Mouse (Mus musculus): ENCODE data around the gene Bmt2. TPM values are rescaled to one million over a fixed set of nuclear protein-coding genes. Genes with fewer than 3 reads are reported as not detected.

Gene Bmt2
- polyA plus RNA-seq, 1 experiment from 2014 or later = 23.7 TPM

DNA sequence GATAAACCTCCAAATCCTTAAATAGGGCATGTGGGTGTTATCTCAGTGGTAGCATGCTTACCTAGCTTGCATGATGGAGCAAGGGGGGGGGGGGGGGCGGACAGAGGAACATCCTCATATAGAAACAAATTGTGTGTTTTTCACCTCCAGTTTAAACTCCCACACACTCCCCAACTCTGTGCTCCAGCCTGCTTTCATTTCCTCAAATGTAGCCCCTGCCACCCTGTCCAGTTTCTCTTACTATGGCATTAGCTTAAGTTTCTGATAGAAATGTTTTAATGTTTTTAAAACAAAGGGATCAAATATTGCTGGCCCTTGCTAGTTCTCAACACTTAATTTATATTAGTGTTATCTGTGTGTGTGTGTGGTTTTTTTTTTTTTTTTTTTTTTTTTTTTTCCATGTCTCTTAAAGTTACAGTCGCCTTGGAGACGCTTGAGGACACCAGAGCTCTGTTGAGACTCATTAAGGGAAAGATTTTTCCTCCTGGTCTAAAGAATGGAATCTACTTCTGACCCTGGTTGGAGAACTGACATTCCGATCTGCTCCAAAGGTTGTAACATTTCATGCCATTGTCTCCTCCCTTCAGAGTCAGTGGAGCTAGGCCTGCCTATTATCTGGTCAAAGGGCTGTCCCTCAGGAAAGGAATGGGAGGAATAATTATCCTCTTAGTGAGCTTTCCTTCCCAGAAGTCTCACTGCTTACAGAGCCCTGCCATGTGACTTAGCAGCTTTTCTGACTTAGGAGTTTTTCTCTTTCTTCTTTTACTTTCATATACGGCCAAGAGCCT, 68.2 kb downstream of the Bmt2 start:
- Histone ChIP-seq H3K9ac (ENCODE audit: low read depth, low read length) (no peak overlapping the region), H3K27ac (ENCODE audit: low read depth, low read length) (no peak overlapping the region), H3K4me2 (no peak overlapping the region), H3K9me3 (replicated peaks; ENCODE audit: control insufficient read depth, low read length) (no peaks in the 10 kb centered on the region), H3K4me3 (ENCODE audit: low read depth, low read length) (no peak overlapping the region), H3K4me1 (ENCODE audit: control insufficient read depth, insufficient read depth, low read length) (peaks cover 5% of the 10 kb centered on the region; the same call in 1 of the 2 replicates), H3K27me3 (ENCODE audit: control insufficient read depth, insufficient read depth, low read length) (no peaks in the 10 kb centered on the region), H3K36me3 (ENCODE audit: control insufficient read depth, insufficient read depth, low read length) (no peaks in the 10 kb centered on the region)
- no peak for ATAC-seq (replicated peaks; ENCODE audit: insufficient number of reproducible peaks, low FRiP score, low TSS enrichment)
- 78% methylated on average over 5 of the region's 5 CpGs for WGBS (ENCODE audit: insufficient replicate concordance)

DNA sequence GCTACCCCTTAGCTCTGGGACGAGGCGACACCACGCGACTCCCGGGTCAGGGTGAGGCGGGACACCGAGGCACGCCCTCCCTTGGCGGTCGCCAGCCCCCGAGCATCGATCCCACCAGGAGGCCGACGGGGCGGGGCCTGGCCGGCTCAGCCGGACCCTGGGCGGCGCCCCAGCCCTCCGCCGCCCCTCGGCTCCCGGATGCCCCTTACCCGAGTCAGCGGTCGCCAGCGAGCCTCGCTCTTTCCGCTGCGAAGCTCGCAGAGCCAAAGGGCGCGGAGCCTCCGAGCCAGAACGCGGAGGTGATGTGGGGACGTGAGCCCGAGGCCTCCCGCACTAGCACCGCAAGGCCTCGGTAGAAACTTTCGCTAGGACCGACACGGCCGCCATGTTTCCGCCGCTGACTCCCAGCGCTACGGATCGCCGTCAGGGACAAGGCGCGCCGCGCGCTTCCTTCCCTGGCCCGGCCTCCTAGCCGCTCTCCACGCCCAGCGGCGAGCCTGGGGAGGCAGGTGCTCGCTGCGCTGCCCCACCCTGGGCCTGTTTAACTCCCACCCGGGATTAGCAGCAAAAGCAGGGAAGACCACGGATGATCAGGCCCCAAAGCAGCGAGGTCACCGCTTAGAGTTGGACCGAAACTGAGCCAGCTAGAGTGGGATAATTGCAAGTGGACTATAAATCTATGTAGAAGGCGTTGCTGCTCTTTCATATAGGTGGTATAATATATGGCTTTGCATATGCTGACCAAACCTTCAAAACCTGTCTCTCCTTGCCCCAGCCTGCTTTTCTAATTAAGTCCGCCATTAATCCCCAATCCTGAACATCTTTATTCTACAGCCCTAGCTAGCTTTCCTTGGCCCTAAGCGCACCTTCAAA, 69.9 kb downstream of the Bmt2 start, which contains the start of gene Tmem168:
Gene Tmem168 (minus strand): TSS at position 480 of the 873 bp plus-strand sequence.
- Histone ChIP-seq H3K36me3 (ENCODE audit: control insufficient read depth, insufficient read depth, low read length) (no peaks in the 10 kb centered on the region), H3K9ac (ENCODE audit: low read depth, low read length) (peak within 1 kb of the TSS; percentile 90), H3K27me3 (ENCODE audit: control insufficient read depth, insufficient read depth, low read length) (no peaks in the 10 kb centered on the region), H3K4me2 (peak within 1 kb of the TSS; percentile 71), H3K27ac (ENCODE audit: low read depth, low read length) (peak within 1 kb of the TSS; percentile 91), H3K4me1 (ENCODE audit: control insufficient read depth, insufficient read depth, low read length) (peaks cover 5% of the 10 kb centered on the region; the same call in 1 of the 2 replicates), H3K9me3 (replicated peaks; ENCODE audit: control insufficient read depth, low read length) (no peaks in the 10 kb centered on the region), H3K4me3 (ENCODE audit: low read depth, low read length) (peak within 1 kb of the TSS; percentile 62)
- ATAC-seq (replicated peaks; ENCODE audit: insufficient number of reproducible peaks, low FRiP score, low TSS enrichment) = peak; percentile 96
- WGBS (ENCODE audit: insufficient replicate concordance) = 3% methylated on average over 66 of the region's 71 CpGs

DNA sequence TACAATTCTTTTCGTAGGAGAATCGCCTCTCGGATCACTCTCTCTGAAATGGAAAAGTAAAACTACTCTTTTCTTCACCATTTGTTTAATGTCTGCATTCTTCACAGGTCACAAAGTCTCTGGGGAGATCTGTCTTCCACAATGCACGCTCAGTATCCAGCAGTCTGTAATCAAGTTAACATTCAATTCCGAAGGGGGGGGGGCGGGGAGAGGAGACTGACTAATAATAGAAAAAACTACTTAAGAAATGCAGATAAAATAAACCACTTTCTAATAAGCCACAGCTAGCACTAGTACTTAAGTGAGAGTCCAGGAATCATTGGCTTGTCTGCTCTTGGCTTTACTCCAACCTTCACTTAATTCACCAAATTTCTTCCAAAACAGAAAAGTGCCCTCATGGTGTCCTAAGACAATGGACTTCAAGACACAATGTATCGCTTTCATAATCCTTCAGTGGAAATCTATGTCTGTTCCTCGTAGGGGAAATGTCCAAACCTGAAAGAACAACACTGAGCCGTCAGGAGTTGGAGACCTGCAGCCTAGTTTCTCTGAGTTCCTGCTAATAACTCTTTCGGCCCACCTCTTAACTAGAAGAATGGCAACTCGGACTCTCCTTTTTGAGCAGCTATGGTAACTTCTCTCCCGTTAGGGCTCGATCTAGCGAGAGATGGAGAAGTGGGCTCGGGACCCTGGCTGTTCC, 70.7 kb downstream of the Bmt2 start:
- H3K4me1 ChIP-seq (ENCODE audit: control insufficient read depth, insufficient read depth, low read length) = peaks cover 5% of the 10 kb centered on the region; the same call in 1 of the 2 replicates
- H3K4me2 ChIP-seq = peak overlapping the region; percentile 71
- ATAC-seq (replicated peaks; ENCODE audit: insufficient number of reproducible peaks, low FRiP score, low TSS enrichment) = no peak
- peak overlapping the region; percentile 91 for H3K27ac ChIP-seq (ENCODE audit: low read depth, low read length)
- H3K9me3 ChIP-seq (replicated peaks; ENCODE audit: control insufficient read depth, low read length) = no peaks in the 10 kb centered on the region
- H3K36me3 ChIP-seq (ENCODE audit: control insufficient read depth, insufficient read depth, low read length) = no peaks in the 10 kb centered on the region
- peak overlapping the region; percentile 90 for H3K9ac ChIP-seq (ENCODE audit: low read depth, low read length)
- H3K27me3 ChIP-seq (ENCODE audit: control insufficient read depth, insufficient read depth, low read length) = no peaks in the 10 kb centered on the region
- 10% methylated on average over 15 of the region's 15 CpGs for WGBS (ENCODE audit: insufficient replicate concordance)
- H3K4me3 ChIP-seq (ENCODE audit: low read depth, low read length) = peak overlapping the region; percentile 62

DNA sequence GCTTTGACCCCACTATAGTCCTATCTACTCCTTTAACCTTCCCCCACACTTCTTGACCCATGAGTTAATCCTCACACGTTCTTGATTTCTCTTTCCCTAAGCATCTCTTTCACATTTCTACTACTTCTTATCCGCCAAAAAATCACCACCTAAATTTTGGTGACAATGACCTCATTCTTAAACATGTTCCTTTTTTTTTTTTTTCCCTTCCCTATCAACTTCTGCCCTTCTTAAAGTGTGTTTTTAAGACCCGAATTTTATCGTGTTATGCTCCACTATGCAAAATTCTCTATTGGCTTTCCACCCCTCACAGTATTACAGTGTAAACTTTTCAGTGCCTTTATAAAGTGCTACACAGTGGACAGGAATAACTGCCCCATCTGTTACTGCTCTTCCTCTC, 71.4 kb downstream of the Bmt2 start:
- no peaks in the 10 kb centered on the region for H3K36me3 ChIP-seq (ENCODE audit: control insufficient read depth, insufficient read depth, low read length)
- H3K4me3 ChIP-seq (ENCODE audit: low read depth, low read length) = peak overlapping the region; percentile 62
- 66% methylated on average over 4 of the region's 4 CpGs for WGBS (ENCODE audit: insufficient replicate concordance)
- H3K9ac ChIP-seq (ENCODE audit: low read depth, low read length) = peak overlapping the region; percentile 90; the same call in 1 of the 2 replicates
- peak overlapping the region; percentile 71 for H3K4me2 ChIP-seq
- no peak for ATAC-seq (replicated peaks; ENCODE audit: insufficient number of reproducible peaks, low FRiP score, low TSS enrichment)
- H3K4me1 ChIP-seq (ENCODE audit: control insufficient read depth, insufficient read depth, low read length) = peaks cover 5% of the 10 kb centered on the region; the same call in 1 of the 2 replicates
- H3K27me3 ChIP-seq (ENCODE audit: control insufficient read depth, insufficient read depth, low read length) = no peaks in the 10 kb centered on the region
- no peaks in the 10 kb centered on the region for H3K9me3 ChIP-seq (replicated peaks; ENCODE audit: control insufficient read depth, low read length)
- H3K27ac ChIP-seq (ENCODE audit: low read depth, low read length) = no peak overlapping the region

DNA sequence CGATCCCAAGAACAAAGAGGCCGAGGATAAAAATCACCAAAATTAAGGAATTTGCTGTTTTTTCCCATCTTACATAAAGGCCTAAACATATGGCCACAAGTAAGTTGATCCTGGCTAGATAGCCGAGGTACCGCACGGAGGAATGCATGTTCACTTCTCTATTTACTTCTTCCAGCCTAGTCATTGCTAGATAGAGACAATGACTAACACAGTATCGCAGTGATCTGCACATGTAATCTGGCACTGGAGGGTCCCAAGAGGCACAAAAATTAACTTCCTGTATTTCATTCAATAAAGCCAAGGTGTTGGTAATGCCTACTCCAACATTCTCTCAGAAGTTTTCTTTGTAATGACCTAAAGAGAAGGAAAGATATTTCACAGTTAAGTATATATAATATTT, 74.6 kb downstream of the Bmt2 start:
- no peak overlapping the region for H3K9ac ChIP-seq (ENCODE audit: low read depth, low read length)
- H3K27me3 ChIP-seq (ENCODE audit: control insufficient read depth, insufficient read depth, low read length) = no peaks in the 10 kb centered on the region
- no peak overlapping the region for H3K4me2 ChIP-seq
- H3K4me3 ChIP-seq (ENCODE audit: low read depth, low read length) = no peak overlapping the region
- H3K9me3 ChIP-seq (replicated peaks; ENCODE audit: control insufficient read depth, low read length) = no peaks in the 10 kb centered on the region
- WGBS (ENCODE audit: insufficient replicate concordance) = 91% methylated on average over 6 of the region's 6 CpGs
- ATAC-seq (replicated peaks; ENCODE audit: insufficient number of reproducible peaks, low FRiP score, low TSS enrichment) = no peak
- peaks cover 8% of the 10 kb centered on the region for H3K4me1 ChIP-seq (ENCODE audit: control insufficient read depth, insufficient read depth, low read length)
- H3K36me3 ChIP-seq (ENCODE audit: control insufficient read depth, insufficient read depth, low read length) = no peaks in the 10 kb centered on the region
- no peak overlapping the region for H3K27ac ChIP-seq (ENCODE audit: low read depth, low read length)

DNA sequence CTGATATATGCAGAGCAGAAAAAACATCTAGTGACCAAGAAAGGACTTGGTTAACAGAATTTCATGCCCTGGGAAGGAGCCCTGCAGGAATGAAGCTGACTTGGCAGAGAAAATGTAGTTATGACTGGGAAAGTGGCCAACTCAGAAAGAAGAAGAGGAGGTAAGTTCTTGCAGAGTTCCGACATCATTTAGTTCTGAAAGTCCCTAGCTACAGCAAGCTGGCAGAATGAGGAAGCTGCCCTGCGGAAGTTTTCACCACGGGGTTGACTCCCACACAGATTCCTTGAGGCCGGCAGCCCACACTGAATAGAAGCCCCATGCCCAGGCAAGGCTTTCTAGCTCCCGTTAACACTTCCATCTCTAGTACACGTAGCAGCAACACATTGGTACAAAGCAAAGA, 76.2 kb downstream of the Bmt2 start:
- 63% methylated on average over 6 of the region's 6 CpGs for WGBS (ENCODE audit: insufficient replicate concordance)
- H3K27ac ChIP-seq (ENCODE audit: low read depth, low read length) = no peak overlapping the region

DNA sequence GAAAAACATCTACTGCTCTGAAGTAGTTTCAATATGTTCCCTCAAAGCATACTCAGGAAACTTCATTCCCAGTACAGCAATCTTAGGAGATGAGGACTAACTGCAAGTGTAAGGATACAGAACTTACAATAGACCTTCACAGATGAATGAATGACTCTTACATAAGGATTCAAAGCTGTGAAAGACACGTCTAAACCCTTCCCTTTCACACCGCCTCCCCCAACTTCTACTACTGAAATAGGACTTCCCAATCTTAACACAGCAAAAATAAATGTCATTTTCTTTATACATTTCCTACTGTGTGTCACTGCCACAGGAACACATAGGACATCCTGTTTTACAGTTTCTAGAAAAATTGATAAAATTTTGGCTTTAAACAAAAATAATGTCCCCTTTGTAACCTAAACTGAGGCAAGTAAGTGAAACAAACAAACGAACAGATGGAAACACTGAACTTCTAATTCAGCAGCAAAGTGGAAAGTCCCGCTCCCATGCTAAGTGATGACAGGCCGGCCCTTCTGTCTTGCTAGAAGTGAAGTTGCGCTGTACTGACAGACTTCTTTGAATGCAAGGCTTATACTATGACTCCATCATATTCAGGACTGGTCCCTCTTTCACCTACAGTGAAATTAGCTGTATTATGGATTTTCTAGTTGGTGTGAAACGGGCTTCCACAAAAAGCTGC, 79.4 kb downstream of the Bmt2 start:
- Histone ChIP-seq H3K4me3 (ENCODE audit: low read depth, low read length) (no peak overlapping the region), H3K27ac (ENCODE audit: low read depth, low read length) (no peak overlapping the region), H3K4me1 (ENCODE audit: control insufficient read depth, insufficient read depth, low read length) (peaks cover 3% of the 10 kb centered on the region; the same call in 1 of the 2 replicates), H3K4me2 (no peak overlapping the region), H3K36me3 (ENCODE audit: control insufficient read depth, insufficient read depth, low read length) (peaks cover 5% of the 10 kb centered on the region; the same call in 1 of the 2 replicates), H3K27me3 (ENCODE audit: control insufficient read depth, insufficient read depth, low read length) (no peaks in the 10 kb centered on the region), H3K9ac (ENCODE audit: low read depth, low read length) (no peak overlapping the region), H3K9me3 (replicated peaks; ENCODE audit: control insufficient read depth, low read length) (no peaks in the 10 kb centered on the region)
- ATAC-seq (replicated peaks; ENCODE audit: insufficient number of reproducible peaks, low FRiP score, low TSS enrichment) = no peak
- 69% methylated on average over 7 of the region's 7 CpGs for WGBS (ENCODE audit: insufficient replicate concordance)

More for the DNA sequence above, 76.2 kb downstream of the Bmt2 start:
- no peaks in the 10 kb centered on the region for H3K9me3 ChIP-seq (replicated peaks; ENCODE audit: control insufficient read depth, low read length)
- H3K36me3 ChIP-seq (ENCODE audit: control insufficient read depth, insufficient read depth, low read length) = no peaks in the 10 kb centered on the region
- H3K4me3 ChIP-seq (ENCODE audit: low read depth, low read length) = no peak overlapping the region
- no peak for ATAC-seq (replicated peaks; ENCODE audit: insufficient number of reproducible peaks, low FRiP score, low TSS enrichment)
- H3K4me1 ChIP-seq (ENCODE audit: control insufficient read depth, insufficient read depth, low read length) = peaks cover 5% of the 10 kb centered on the region
- H3K27me3 ChIP-seq (ENCODE audit: control insufficient read depth, insufficient read depth, low read length) = no peaks in the 10 kb centered on the region
- H3K9ac ChIP-seq (ENCODE audit: low read depth, low read length) = no peak overlapping the region
- no peak overlapping the region for H3K4me2 ChIP-seq

All from heart, embryonic 11.5 days (tissue).